Mouse (Mus musculus) layer of hippocampus, adult 8-10 months (tissue): Measurements from ENCODE around the gene Fnbp1. TPM values are rescaled to one million over a fixed set of nuclear protein-coding genes. Genes with fewer than 3 reads are reported as not detected.

ENCODE experiments used
- DNase-seq, 2 experiments: peaks; one replicate each; pipeline ENCODE4 v3.0.0; 2022; ENCODE audit warnings: low spot score in 2 of 2
- total RNA-seq, 4 experiments: library from RNA; stranded (reverse); gene quantifications; 2 replicates each; pipeline ENCODE4 v1.2.4; 2022

Gene Fnbp1
- total RNA-seq, 4 experiments from 2014 or later, result 119 to 152 (median 139) TPM

- DNase-seq, result no peak
These were observed 45.7 kb downstream of the Fnbp1 start for GRCm38 (mm10) chr2:31096119-31096518.

DNA sequence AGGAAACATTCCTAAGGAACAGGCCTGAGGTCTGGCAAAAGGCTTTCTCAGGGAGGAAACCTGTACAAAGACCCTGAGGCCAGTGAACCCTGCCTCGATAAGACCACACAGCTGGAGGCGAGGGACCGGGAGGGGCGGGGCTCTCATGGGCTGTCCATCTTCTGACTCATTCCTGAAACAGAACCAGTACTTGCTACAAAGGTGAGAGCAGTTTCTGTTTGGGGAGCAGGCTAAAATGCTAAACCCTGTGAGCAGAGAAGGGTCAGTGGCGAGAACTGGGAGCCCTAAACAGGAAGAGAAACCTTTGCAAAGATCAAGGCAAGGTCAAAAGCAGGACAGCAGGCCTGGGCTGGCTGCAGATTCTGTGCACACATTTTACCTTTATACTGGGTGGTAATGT, 47.2 kb downstream of the Fnbp1 start:
- no peak for DNase-seq

- no peak for DNase-seq
These were observed 48.9 kb downstream of the Fnbp1 start for GRCm38 (mm10) chr2:31092939-31093338.

- no peak for DNase-seq
These were observed 50.6 kb downstream of the Fnbp1 start for GRCm38 (mm10) chr2:31091182-31091581.

- DNase-seq, result no peak
These were observed 52.2 kb downstream of the Fnbp1 start for GRCm38 (mm10) chr2:31089607-31090006.

- no peak for DNase-seq
These were observed 52.9 kb downstream of the Fnbp1 start for GRCm38 (mm10) chr2:31088871-31089270.

DNA sequence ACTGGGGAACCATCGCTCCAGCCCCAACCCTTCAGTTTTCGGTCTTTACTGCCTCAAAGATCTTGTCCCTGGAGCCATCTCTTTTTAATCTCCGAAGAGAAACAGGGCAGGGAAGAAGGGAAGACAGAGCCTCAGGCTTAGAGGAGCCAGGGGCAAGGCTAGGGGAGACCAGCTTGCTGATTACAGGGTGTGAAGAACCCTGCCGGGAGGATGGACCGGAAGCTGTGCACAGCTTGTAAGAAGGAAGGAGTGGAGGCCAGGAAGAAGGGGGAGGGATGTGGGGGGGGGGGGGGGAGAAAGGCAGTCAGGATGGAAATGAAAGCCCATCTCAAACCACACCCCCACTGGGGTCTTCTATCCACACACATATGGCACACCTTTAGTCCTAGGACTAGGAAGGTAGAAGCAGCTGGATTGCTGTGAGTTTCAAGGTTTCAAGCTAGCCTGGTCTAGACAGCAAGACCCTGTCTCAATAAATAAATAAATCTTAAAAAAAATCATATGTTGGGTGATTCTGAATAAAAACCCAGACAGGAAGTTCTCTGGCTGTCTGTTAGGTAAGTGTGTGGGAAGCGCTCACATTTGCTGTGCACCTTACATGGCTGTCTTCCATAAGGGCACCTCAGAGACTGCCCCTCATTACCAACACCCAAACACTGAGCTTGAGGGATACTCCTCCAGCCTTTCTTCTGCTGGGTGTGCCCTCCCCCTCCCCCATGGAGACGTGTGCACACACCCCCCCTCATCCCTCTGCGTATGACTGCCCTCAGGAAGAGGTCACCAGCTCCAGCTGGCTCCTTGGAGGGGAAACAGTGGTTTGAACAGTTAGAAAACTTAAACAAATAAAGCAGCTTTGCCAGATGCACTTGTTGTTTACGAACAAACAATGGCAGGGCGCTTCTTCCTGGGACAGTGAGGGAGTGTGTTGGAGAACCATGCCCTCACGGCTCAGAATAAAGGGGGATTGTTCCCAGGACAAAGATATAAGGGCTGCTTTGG, 53.8 kb downstream of the Fnbp1 start:
- DNase-seq, result peak; percentile 50 to 77

DNA sequence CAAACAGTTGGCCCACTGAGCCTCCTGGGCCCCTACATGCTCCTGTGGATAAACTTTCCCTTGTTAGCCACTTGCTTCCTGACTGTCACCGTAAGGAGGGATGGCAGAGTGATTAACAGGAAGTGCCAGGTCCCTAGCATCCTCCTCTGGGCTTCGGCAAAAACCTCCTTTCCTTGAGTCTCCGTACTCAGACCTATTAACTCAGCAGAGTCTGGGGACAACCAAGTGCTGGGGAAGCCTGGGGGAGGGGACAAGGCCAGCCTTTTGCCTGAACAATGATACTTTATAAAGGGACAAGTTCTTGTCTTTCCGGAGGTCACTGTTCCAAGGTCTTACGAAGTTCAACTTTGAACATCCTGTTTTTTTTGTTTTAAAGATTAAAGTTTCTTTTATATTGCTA, 54.7 kb downstream of the Fnbp1 start:
- no peak for DNase-seq

DNA sequence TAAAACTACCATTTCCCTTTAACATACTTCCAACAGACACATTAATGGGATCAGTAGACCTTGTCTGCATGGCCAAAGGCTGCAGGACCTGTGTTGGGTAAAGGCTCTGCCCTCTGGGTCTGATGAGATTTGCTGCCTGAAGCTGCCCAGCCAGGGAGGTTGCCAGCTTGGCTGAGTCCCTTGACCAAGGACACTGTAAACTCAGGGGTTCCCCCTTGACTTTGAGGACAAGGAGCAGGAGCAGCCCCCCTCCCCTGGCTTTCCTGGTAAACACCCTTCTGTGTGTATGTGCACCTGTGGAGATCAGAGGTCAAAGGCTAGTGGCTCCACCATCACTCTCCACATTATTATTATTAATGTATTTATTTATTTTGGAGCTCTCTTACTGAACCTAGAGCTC, 55.3 kb downstream of the Fnbp1 start:
- DNase-seq, result no peak

DNA sequence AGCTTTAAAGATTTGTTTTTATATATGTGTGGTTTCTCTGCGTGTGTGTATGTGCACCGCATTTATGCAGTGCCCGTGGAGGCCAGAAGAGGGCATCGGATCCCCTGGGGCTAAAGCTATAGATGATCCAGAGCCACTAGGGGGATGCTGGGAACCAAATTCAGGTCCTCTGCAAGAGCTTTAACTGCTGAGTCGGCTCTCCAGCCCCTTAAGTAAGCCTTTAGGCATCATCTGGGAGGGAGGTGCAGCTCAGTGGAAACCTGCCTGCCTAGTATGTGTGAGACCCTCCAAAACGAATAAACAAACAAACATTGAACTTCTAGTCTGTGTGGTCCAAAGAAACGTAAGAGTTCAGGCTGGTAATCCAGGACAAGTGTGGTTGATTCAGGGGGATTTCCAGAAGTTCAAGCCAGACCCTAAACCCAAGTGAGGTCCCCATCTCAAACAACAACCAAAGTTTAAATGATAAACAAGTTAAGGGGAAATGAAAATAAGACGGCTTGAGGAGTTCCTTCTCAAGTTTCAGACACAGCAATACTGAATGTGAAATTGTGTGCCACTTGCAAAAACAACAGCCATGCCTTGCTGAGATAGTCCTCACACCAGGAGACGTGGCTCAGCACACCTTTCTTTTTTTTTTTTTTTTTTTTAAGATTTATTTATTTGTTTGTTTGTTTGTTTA, 57.5 kb downstream of the Fnbp1 start:
- no peak for DNase-seq

DNA sequence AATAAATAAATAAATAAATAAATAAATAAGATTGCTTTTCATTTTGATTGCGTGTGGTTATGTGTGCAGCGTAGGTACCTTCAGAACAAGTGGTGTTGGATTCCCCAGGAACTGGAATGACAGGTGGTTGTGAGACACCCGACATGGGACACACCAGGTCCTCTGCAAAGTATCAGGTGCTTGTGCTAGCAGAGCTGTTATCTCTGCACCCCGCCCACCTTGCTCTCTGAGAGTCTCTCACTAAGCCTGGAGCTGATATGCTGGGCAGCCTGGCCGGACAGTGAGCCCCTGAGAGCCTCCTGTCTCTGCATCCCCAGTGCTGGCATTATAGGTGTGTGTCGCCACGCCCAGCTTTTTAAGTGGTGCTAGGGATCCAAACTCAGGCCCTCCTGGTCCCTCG, 58.4 kb downstream of the Fnbp1 start:
- no peak for DNase-seq

DNA sequence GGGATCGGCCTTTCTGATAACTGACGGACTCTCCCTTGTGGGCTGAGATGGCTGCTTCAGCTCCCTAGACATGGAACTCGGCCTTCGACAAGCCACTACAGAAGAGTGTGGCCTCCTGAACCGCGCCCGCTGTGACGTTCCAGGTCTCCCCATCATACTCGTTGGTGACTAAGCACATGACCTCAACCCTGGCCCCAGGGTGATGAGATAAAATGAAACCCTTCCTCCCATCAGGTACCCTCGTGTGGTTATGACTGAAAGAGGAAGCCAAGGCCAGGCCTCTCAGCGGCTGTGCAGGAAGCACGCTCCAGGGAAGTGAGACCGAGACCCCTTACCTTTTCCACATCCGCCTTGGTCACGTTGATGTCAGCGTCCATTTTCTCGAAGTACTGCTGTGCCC, 59.2 kb downstream of the Fnbp1 start:
- no peak for DNase-seq

GRCm38 (mm10) chr2:31081349-31081748, 60.5 kb downstream of the Fnbp1 start:
- no peak for DNase-seq

- DNase-seq, result no peak
These were observed 62.7 kb downstream of the Fnbp1 start for GRCm38 (mm10) chr2:31079117-31079516.

- no peak for DNase-seq
These were observed 64.2 kb downstream of the Fnbp1 start for GRCm38 (mm10) chr2:31077574-31077973.

DNA sequence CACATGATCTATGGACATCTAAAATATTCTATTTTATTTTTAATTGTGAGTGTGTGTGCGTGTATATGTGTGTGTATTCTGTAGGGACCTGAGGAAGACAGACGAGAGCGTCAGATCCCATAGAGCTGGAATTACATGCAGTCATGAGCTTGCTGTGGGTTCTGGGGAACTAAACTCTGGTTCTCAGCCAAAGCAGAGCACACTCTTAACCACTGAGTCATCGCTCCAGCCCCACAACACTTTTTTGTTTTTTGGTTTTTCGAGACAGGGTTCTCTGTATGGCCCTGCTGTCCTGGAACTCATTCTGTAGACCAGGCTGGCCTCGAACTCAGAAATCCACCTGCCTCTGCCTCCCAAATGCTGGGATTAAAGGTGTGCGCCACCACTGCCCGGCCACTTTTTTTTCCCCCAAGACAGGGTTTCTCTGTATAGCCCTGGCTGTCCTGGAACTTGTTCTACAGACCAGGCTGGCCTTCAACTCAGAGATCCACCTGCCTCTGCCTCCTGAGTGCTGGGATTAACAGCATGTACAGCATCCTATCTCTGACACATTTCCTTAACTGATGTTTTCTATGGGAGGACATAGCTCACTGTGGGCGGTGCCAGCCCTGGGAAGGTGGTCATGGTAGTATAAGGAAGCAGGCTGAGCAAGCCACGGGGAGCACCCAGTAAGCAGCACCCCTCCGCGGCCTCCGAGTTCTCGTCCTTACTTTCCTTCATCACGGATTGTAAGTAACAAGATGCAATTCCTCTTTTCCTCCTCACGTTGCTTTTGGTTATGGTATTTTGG, 65.3 kb downstream of the Fnbp1 start:
- DNase-seq, result no peak

GRCm38 (mm10) chr2:31075836-31076235, 66.0 kb downstream of the Fnbp1 start:
- no peak for DNase-seq

DNA sequence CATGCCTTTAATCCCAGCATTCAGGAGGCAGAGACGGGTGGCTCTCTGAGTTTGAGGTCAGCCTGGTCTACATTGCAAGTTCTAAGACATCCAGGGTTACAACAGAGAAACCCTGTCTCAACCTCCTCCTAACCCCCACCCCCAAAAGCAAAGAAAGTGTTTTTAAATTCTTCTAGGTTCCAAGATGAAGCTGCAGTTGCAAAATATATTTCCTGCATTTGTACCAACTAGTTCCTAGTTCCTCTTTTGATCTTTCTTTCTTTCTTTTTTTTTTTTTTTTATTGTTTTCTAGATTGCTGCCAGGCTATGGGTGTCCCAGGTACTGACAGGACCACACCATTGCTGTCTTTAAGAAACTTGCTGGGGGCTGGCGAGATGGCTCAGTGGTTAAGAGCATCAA, 66.6 kb downstream of the Fnbp1 start:
- DNase-seq, result no peak

DNA sequence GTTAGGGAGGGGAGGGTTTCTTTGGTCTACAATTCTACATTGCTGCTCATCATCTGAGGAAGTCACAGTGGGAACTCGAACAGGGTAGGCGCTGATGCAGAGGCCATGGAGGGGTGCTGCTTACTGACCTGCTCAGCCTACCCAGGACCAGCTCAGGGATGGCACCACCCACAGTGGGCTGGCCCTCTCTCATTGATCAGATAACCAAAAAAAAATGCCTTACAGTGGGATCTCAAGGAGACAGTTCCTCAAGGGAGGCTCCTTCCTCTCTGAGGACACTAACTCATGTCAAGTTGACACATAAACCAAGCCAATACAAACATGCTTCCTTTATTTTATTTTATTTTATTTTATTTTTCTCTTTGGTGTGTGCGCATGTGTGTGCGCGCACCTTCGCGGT, 72.3 kb downstream of the Fnbp1 start:
- DNase-seq, result no peak

DNA sequence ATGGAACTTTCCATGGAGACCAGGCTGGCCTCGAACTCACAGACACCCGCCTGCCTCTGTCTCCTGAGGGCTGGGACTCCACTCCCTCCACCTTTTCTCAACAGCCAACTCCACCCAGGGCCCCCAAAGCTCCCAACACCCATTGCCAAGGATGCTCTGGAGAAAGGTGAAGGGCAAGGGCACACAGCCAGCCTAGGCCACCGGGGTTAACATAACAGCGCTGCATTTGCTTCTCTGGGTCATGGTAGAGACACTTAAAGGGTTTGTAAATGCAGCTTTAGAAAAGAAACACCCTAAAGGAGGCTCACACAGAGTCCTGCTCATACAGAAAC, 72.7 kb downstream of the Fnbp1 start:
- DNase-seq, result no peak

- DNase-seq, result peak; percentile 64 to 75
These were observed 73.3 kb downstream of the Fnbp1 start for GRCm38 (mm10) chr2:31068246-31069113.
